Mouse (Mus musculus) G1E (cell line): ENCODE data around the gene 4930562C15Rik. TPM values are rescaled to one million over a fixed set of nuclear protein-coding genes. Genes with fewer than 3 reads are reported as not detected.

Experiments used
- ATAC-seq: 2 replicates; pipeline ENCODE4 v1.8.0; 2016; ENCODE audit warnings: mild to moderate bottlenecking; ENCODE audit not compliant: insufficient number of reproducible peaks, poor library complexity, low FRiP score, severe bottlenecking; ENCODE audit errors: extremely low read depth
- DNase-seq: peaks from one replicate; pipeline ENCODE4 v3.0.0; 2012; ENCODE audit warnings: low spot score
- H3K27me3 ChIP-seq: 2 replicates; pipeline ENCODE4 v1.6.1; 2012; ENCODE audit warnings: mild to moderate bottlenecking, low read length, inconsistent platforms; ENCODE audit not compliant: insufficient read depth
- H3K36me3 ChIP-seq: replicated peaks from 2 replicates; pipeline ENCODE3; 2012; ENCODE audit warnings: mild to moderate bottlenecking, inconsistent platforms
- H3K4me1 ChIP-seq: 2 replicates; pipeline ENCODE4 v1.6.1; 2012; ENCODE audit warnings: low read depth, low read length, inconsistent platforms, mixed read lengths; ENCODE audit not compliant: insufficient read depth
- H3K4me3 ChIP-seq: 2 replicates; pipeline ENCODE4 v1.5.1; 2012; ENCODE audit warnings: low read depth, mild to moderate bottlenecking, inconsistent platforms, low read length, moderate library complexity, mixed read lengths
- H3K9me3 ChIP-seq: replicated peaks from 2 replicates; pipeline ENCODE4 v1.6.1; 2012; ENCODE audit warnings: inconsistent platforms
- CTCF ChIP-seq: IDR thresholded peaks from 2 replicates; pipeline ENCODE4 v1.5.1; 2012; ENCODE audit warnings: low read depth, low read length, inconsistent platforms, mixed read lengths
- GATA1 ChIP-seq: IDR thresholded peaks from 2 replicates; pipeline ENCODE4 v1.6.1; 2012; ENCODE audit warnings: borderline replicate concordance, low read length, inconsistent platforms, mixed read lengths
- GATA2 ChIP-seq: IDR thresholded peaks from 2 replicates; pipeline ENCODE4 v1.6.1; 2012; ENCODE audit warnings: low read depth, low read length, inconsistent platforms, borderline replicate concordance
- POLR2AphosphoS5 ChIP-seq: IDR thresholded peaks from 2 replicates; pipeline ENCODE4 v1.6.1; 2012; ENCODE audit warnings: low read depth, low read length, inconsistent platforms; ENCODE audit not compliant: insufficient replicate concordance
- TAL1 ChIP-seq: conservative IDR thresholded peaks from 2 replicates; pipeline ENCODE4 v1.6.1; 2012; ENCODE audit warnings: low read depth, low read length, inconsistent platforms, mixed read lengths
- polyA plus RNA-seq: library from polyadenylated mRNA; stranded (reverse); fragments of >175 nt; gene quantifications from 2 replicates; pipeline ENCODE4 v1.2.3, GENCODE M21; 2012
- total RNA-seq, 2 experiments: library from RNA; stranded (forward) in 1 of 2; stranded (reverse) in 1 of 2; fragments of 200-1000 nt in 1 of 2; fragments of >200 nt in 1 of 2; fragmentation: Nextera tagmentation in 1 of 2; gene quantifications; 2 replicates each; pipeline ENCODE4 v1.2.3; 2014 to 2017

Gene 4930562C15Rik
- total and polyA plus RNA-seq, 3 experiments, result 0.16 TPM; not detected in 2

- Histone ChIP-seq H3K27me3 (no peaks in the 10 kb centered on the region), H3K4me3 (peak overlapping the region; percentile 89), H3K9me3 (no peaks in the 10 kb centered on the region), H3K36me3 (peaks cover 50% of the 10 kb centered on the region), H3K4me1 (peaks cover 79% of the 10 kb centered on the region)
- TF ChIP-seq CTCF (no peak), GATA1 (no peak), TAL1 (no peak), POLR2AphosphoS5 (no peak), GATA2 (no peak)
- peak; percentile 29 for ATAC-seq
- DNase-seq, result peak; percentile 67
Observed at GRCm38 (mm10) chr16:4878192-4878885, 43.1 kb downstream of the 4930562C15Rik start.

- peak; percentile 48 for DNase-seq
- Histone ChIP-seq H3K4me1 (peaks cover 76% of the 10 kb centered on the region), H3K36me3 (peaks cover 41% of the 10 kb centered on the region), H3K27me3 (no peaks in the 10 kb centered on the region), H3K9me3 (no peaks in the 10 kb centered on the region), H3K4me3 (peak overlapping the region; percentile 89)
- TF ChIP-seq CTCF (no peak), TAL1 (no peak), GATA1 (no peak), POLR2AphosphoS5 (no peak), GATA2 (no peak)
- ATAC-seq, result no peak
Observed at GRCm38 (mm10) chr16:4879101-4879707, 44.0 kb downstream of the 4930562C15Rik start.

- H3K36me3 ChIP-seq, result peaks cover 36% of the 10 kb centered on the region
- peak; percentile 24; the same call in 1 of the 2 replicates for ATAC-seq
- H3K27me3 ChIP-seq, result no peaks in the 10 kb centered on the region
- no peak for TF ChIP-seq TAL1
- no peaks in the 10 kb centered on the region for H3K9me3 ChIP-seq
- H3K4me1 ChIP-seq, result peaks cover 74% of the 10 kb centered on the region
- H3K4me3 ChIP-seq, result peak overlapping the region; percentile 89
- peak; percentile 85 for DNase-seq
Observed at GRCm38 (mm10) chr16:4879708-4880124, 44.5 kb downstream of the 4930562C15Rik start.

- peak; percentile 92 for DNase-seq
- TF ChIP-seq TAL1, result no peak
- H3K4me3 ChIP-seq, result peak within 1 kb of the TSS; percentile 89
- peaks cover 31% of the 10 kb centered on the region for H3K36me3 ChIP-seq
- no peaks in the 10 kb centered on the region for H3K9me3 ChIP-seq
- peak; percentile 78 for ATAC-seq
- H3K27me3 ChIP-seq, result no peaks in the 10 kb centered on the region
- peaks cover 74% of the 10 kb centered on the region for H3K4me1 ChIP-seq
Observed at GRCm38 (mm10) chr16:4880136-4880825, 45.1 kb downstream of the 4930562C15Rik start, which contains the start of gene Ubald1. Gene Ubald1, minus strand, starts transcription at chr16:4880315.

- TF ChIP-seq POLR2AphosphoS5 (no peak), GATA1 (no peak), CTCF (no peak), GATA2 (no peak)
- Histone ChIP-seq H3K4me3 (no peak overlapping the region; the same call in 1 of the 2 replicates), H3K9me3 (no peaks in the 10 kb centered on the region), H3K36me3 (peaks cover 17% of the 10 kb centered on the region), H3K27me3 (no peaks in the 10 kb centered on the region), H3K4me1 (peaks cover 67% of the 10 kb centered on the region)
- no peak for ATAC-seq
- DNase-seq, result no peak
Observed at GRCm38 (mm10) chr16:4881400-4882351, 46.5 kb downstream of the 4930562C15Rik start.

- Histone ChIP-seq H3K4me3 (peak overlapping the region; percentile 91), H3K27me3 (no peaks in the 10 kb centered on the region), H3K9me3 (no peaks in the 10 kb centered on the region), H3K4me1 (peaks cover 54% of the 10 kb centered on the region), H3K36me3 (peaks cover 15% of the 10 kb centered on the region)
- no peak for DNase-seq
- TF ChIP-seq CTCF, result no peak
- no peak for TF ChIP-seq POLR2AphosphoS5
- TF ChIP-seq GATA1, result no peak
- TF ChIP-seq GATA2, result no peak
- no peak for TF ChIP-seq TAL1
- no peak for ATAC-seq
Observed at GRCm38 (mm10) chr16:4884930-4885329, 49.7 kb downstream of the 4930562C15Rik start.
